Mouse (Mus musculus) intestine, embryonic 14.5 days (tissue): ENCODE measurements around the gene Mapk1. TPM values are rescaled to one million over a fixed set of nuclear protein-coding genes. Genes with fewer than 3 reads are reported as not detected.

Experiments
- polyA plus RNA-seq: library from polyadenylated mRNA; unstranded; fragments of >200 nt; fragmentation: Nextera tagmentation; extraction: Ambion mirVana; gene quantifications from 2 replicates; pipeline ENCODE4 v1.2.1, GENCODE M21; 2014

Mapk1 gene
- polyA plus RNA-seq, 1 experiment from 2014 or later: 181 TPM

Other genes with a start within 250 kb of the Mapk1 start
- gene Spag6l, start 153.9 kb upstream of the Mapk1 start, polyA plus RNA-seq: 0.16 and 0.34 TPM in 2 replicates
- gene Igll1, start 119.4 kb upstream of the Mapk1 start, polyA plus RNA-seq: not detected in 2 replicates
- 64.0 and 64.3 TPM in 2 replicates for gene Top3b, start 112.6 kb upstream of the Mapk1 start, polyA plus RNA-seq
- gene Vpreb1, start 112.5 kb upstream of the Mapk1 start, polyA plus RNA-seq: 1.9 and 2.1 TPM in 2 replicates
- 16.3 and 19.6 TPM in 2 replicates for gene Ppm1f, start 86.9 kb upstream of the Mapk1 start, polyA plus RNA-seq
- 25.5 and 32.3 TPM in 2 replicates for gene Ypel1, start 86.3 kb downstream of the Mapk1 start, polyA plus RNA-seq
- 126 and 140 TPM in 2 replicates for gene Ppil2, start 127.9 kb downstream of the Mapk1 start, polyA plus RNA-seq
- gene 2610318N02Rik, start 141.8 kb downstream of the Mapk1 start, polyA plus RNA-seq: 38.5 TPM in 2 replicates
- 55.7 and 69.0 TPM in 2 replicates for gene Sdf2l1, start 149.0 kb downstream of the Mapk1 start, polyA plus RNA-seq
- 25.2 and 31.0 TPM in 2 replicates for gene Ydjc, start 161.2 kb downstream of the Mapk1 start, polyA plus RNA-seq
- 2.0 and 2.2 TPM in 2 replicates for gene Ccdc116, start 163.8 kb downstream of the Mapk1 start, polyA plus RNA-seq
- 341 and 345 TPM in 2 replicates for gene Ube2l3, start 219.3 kb downstream of the Mapk1 start, polyA plus RNA-seq
- gene Rimbp3, start 225.2 kb downstream of the Mapk1 start, polyA plus RNA-seq: 0.50 and 0.60 TPM in 2 replicates